Mouse (Mus musculus): ENCODE measurements at regions not wholly inside any gene's neighbourhood (a gene's known extent, or its start where the extent isn't known, plus 50 kb on each side); places are given as distances from the start of the nearest gene placed in this dataset.

DNA sequence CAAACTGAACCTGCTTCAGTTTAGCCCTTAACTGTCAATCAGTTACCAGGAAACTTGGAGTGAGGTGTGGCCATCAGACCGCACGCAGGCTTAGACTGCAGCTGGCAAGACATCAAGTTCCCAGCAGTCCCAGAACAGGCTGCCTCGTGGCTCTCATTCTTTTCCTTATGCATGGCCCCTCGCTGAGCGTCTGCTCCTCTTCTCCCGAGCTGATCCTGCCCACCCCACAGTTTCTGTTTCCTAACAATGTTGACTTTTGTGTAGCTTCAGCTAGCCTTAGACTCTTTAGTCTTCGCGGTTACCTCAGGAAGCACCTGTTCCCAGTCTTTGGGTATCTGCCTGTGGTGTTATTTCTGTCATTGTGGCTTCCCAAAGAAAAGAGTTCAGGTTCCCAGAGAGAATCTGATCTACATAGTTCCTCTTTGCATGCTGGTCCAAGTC is 66.1 kb upstream of the Atp1a1 start:
- H3K4me3 ChIP-seq (ENCODE audit: low read length), result no peak overlapping the region
- H3K4me1 ChIP-seq (replicated peaks; ENCODE audit: control insufficient read depth, insufficient read depth, low read length), result peaks cover 3% of the 10 kb centered on the region; the same call in 1 of the 2 replicates
- no peak overlapping the region for H3K9ac ChIP-seq (ENCODE audit: low read length)
- peak; percentile 68 for ATAC-seq (ENCODE audit: low read depth)
- no peaks in the 10 kb centered on the region for H3K9me3 ChIP-seq (ENCODE audit: control insufficient read depth, low read length)
- 36% methylated on average over 8 of the region's 8 CpGs for WGBS
- H3K4me2 ChIP-seq (ENCODE audit: low read depth, low read length), result no peak overlapping the region
- no peaks in the 10 kb centered on the region for H3K27me3 ChIP-seq (ENCODE audit: control insufficient read depth, insufficient read depth, low read depth, low read length)
- H3K36me3 ChIP-seq (ENCODE audit: control insufficient read depth, insufficient read depth, low read length), result no peaks in the 10 kb centered on the region
- peak overlapping the region; percentile 27; the same call in 1 of the 2 replicates for H3K27ac ChIP-seq (ENCODE audit: low read length)

DNA sequence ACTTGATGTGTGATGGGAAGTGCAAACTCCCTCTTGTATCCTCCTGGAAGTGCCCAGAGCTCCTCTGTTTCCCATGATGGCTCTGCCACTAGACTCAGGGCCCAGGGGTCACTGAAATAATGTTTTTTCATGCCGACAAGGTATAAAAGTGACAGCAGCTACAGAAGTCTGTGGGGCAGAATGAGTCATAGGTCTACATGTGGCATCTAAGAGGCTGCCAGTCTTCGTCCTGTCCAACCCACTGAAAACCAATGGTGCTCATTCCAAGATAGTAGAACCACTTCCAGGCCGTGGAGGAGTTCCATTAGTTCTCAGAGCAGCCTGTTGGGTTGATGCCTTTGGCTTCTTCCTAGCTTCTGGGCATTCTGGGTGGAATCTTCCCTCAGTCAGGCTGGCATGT is 65.3 kb upstream of the Atp1a1 start:
- no peak overlapping the region for H3K9ac ChIP-seq (ENCODE audit: low read length)
- no peak overlapping the region for H3K27ac ChIP-seq (ENCODE audit: low read length)

DNA sequence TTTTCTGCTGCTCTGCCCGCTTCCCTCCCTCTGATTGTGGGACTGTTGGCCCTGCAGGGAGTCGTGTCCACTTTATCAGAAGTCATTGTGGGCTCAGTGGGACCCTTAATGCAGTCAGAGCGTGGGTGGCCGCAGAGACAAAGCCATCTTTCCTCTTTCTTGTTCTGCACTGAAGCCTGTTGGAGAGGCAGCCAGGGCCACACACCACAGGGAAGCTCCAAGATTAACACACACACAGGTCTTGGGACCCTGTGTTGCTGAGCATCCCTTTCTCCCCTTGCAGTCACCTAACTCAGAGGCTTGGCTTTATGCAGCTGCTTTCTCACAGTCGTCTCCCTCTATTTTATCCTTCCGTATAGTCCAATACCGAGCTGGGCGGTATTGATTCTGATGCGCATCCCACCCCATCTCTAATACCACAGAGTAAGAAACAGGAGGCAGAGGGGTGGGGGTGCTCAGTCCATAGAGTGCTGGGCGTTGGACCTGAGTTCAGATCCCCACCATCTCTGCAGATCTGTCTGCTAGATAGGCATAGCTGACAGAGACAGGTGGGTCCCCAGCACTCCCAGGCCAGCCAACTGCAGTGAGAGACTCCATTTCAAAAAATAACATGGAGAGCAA is 63.4 kb upstream of the Atp1a1 start:
- H3K4me2 ChIP-seq (ENCODE audit: low read depth, low read length), result peak overlapping the region; percentile 44
- H3K4me3 ChIP-seq (ENCODE audit: low read length), result peak overlapping the region; percentile 11; the same call in 1 of the 2 replicates
- no peaks in the 10 kb centered on the region for H3K9me3 ChIP-seq (ENCODE audit: control insufficient read depth, low read length)
- ATAC-seq (ENCODE audit: low read depth), result peak; percentile 15; the same call in 1 of the 2 replicates
- WGBS, result 71% methylated on average over 10 of the region's 10 CpGs
- no peaks in the 10 kb centered on the region for H3K27me3 ChIP-seq (ENCODE audit: control insufficient read depth, insufficient read depth, low read depth, low read length)
- peaks cover 3% of the 10 kb centered on the region; the same call in 1 of the 2 replicates for H3K4me1 ChIP-seq (replicated peaks; ENCODE audit: control insufficient read depth, insufficient read depth, low read length)
- peak overlapping the region; percentile 57 for H3K9ac ChIP-seq (ENCODE audit: low read length)
- peak overlapping the region; percentile 96 for H3K27ac ChIP-seq (ENCODE audit: low read length)
- no peaks in the 10 kb centered on the region for H3K36me3 ChIP-seq (ENCODE audit: control insufficient read depth, insufficient read depth, low read length)

More for the DNA sequence above, 65.3 kb upstream of the Atp1a1 start:
- H3K4me2 ChIP-seq (ENCODE audit: low read depth, low read length), result no peak overlapping the region
- H3K9me3 ChIP-seq (ENCODE audit: control insufficient read depth, low read length), result no peaks in the 10 kb centered on the region
- peaks cover 3% of the 10 kb centered on the region; the same call in 1 of the 2 replicates for H3K4me1 ChIP-seq (replicated peaks; ENCODE audit: control insufficient read depth, insufficient read depth, low read length)
- no peak overlapping the region for H3K4me3 ChIP-seq (ENCODE audit: low read length)
- ATAC-seq (ENCODE audit: low read depth), result no peak
- no peaks in the 10 kb centered on the region for H3K36me3 ChIP-seq (ENCODE audit: control insufficient read depth, insufficient read depth, low read length)
- no peaks in the 10 kb centered on the region for H3K27me3 ChIP-seq (ENCODE audit: control insufficient read depth, insufficient read depth, low read depth, low read length)
- WGBS, result 84% methylated on average over 3 of the region's 3 CpGs

DNA sequence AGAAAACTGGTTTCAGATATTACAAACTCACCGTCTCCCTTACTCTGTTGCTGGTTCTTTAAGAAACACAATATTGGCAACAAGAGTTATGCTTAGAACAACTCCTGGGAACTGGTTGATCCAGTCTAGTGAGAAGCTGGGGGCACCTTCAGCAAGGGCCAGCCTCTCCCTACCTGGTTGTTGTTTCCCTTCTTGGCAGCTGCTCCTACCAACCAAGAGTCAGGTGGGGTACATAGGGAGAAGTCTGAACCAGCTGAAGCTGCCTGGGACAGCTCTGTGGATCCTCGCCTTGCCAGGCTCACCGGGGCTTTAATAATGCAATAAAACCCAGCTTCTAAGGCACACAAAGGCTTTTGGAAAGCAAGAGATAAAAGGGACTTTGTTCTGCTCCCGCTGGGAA is 62.7 kb upstream of the Atp1a1 start:
- Histone ChIP-seq H3K9ac (ENCODE audit: low read length) (peak overlapping the region; percentile 57), H3K27ac (ENCODE audit: low read length) (peak overlapping the region; percentile 96), H3K4me1 (replicated peaks; ENCODE audit: control insufficient read depth, insufficient read depth, low read length) (peaks cover 3% of the 10 kb centered on the region; the same call in 1 of the 2 replicates), H3K4me2 (ENCODE audit: low read depth, low read length) (peak overlapping the region; percentile 44), H3K27me3 (ENCODE audit: control insufficient read depth, insufficient read depth, low read depth, low read length) (no peaks in the 10 kb centered on the region), H3K36me3 (ENCODE audit: control insufficient read depth, insufficient read depth, low read length) (no peaks in the 10 kb centered on the region), H3K4me3 (ENCODE audit: low read length) (peak overlapping the region; percentile 11; the same call in 1 of the 2 replicates), H3K9me3 (ENCODE audit: control insufficient read depth, low read length) (no peaks in the 10 kb centered on the region)
- ATAC-seq (ENCODE audit: low read depth), result peak; percentile 92
- 41% methylated on average over 4 of the region's 4 CpGs for WGBS

DNA sequence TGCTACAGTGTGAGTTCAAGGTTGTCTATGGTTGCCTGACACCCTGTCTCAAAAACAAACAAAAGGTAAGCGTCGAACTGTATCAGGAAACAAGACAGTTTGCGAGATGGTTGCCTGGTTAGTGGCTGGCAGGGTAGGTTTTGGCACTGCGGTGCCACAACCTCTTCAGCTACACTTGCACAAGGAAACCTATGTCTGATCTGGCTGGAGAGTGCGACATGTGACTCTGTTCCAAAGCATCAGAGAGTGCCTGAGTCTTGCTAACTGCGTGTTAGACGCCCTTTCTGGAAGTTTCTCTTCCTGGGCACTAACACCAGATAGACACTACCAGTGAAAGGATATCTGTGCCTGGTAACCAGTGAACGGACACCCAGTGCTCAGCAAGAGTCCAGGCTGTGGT is 62.1 kb upstream of the Atp1a1 start:
- Histone ChIP-seq H3K4me2 (ENCODE audit: low read depth, low read length) (peak overlapping the region; percentile 44), H3K36me3 (ENCODE audit: control insufficient read depth, insufficient read depth, low read length) (no peaks in the 10 kb centered on the region), H3K9ac (ENCODE audit: low read length) (no peak overlapping the region), H3K27me3 (ENCODE audit: control insufficient read depth, insufficient read depth, low read depth, low read length) (no peaks in the 10 kb centered on the region), H3K4me1 (replicated peaks; ENCODE audit: control insufficient read depth, insufficient read depth, low read length) (peaks cover 3% of the 10 kb centered on the region; the same call in 1 of the 2 replicates), H3K9me3 (ENCODE audit: control insufficient read depth, low read length) (no peaks in the 10 kb centered on the region), H3K4me3 (ENCODE audit: low read length) (no peak overlapping the region), H3K27ac (ENCODE audit: low read length) (peak overlapping the region; percentile 96)
- ATAC-seq (ENCODE audit: low read depth), result peak; percentile 39; the same call in 1 of the 2 replicates
- WGBS, result 57% methylated on average over 8 of the region's 8 CpGs

DNA sequence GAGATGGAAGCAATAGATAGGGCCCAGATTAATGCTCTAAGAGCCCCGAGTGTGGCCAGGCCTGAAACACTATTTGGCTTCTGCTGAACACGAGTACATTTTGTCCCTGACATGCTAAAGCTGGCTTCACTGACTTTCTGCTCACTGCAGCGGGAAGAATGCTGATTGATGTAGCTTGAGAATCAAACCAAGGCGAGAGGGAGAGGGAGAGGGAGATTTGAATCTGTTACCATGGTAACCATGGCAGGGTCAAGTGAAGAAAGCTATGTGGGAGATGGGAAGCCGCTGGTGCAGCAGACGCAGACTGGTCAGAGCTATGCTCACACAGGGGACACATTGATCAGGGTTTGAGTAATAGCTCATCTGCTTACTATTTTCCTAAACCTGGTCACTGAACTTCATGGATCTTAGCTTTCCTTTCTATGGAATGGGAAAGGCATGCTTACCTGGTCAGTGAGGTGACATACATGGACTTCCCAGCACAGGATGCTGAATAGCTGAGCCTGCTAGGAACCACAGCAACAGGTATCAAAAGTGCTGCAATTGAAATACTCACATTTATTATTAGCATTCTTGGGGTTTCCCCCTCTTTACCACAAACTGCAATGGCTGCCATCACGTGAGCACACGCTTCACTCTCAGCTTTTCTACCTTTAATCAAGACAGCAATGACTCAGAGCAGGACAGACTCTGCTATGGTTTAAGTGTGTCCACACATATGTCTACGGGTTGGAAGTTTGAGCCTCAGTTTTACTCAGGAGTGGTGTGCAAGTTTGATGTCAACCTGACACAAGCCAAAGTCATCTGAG is 56.9 kb upstream of the Atp1a1 start:
- Histone ChIP-seq H3K27ac (ENCODE audit: low read length) (no peak overlapping the region), H3K27me3 (ENCODE audit: control insufficient read depth, insufficient read depth, low read depth, low read length) (no peaks in the 10 kb centered on the region), H3K4me1 (replicated peaks; ENCODE audit: control insufficient read depth, insufficient read depth, low read length) (0 out of 2 replicates have a peak, but pooled peaks cover 3% of the 10 kb centered on the region), H3K4me2 (ENCODE audit: low read depth, low read length) (no peak overlapping the region), H3K9ac (ENCODE audit: low read length) (no peak overlapping the region), H3K4me3 (ENCODE audit: low read length) (no peak overlapping the region), H3K9me3 (ENCODE audit: control insufficient read depth, low read length) (no peaks in the 10 kb centered on the region), H3K36me3 (ENCODE audit: control insufficient read depth, insufficient read depth, low read length) (no peaks in the 10 kb centered on the region)
- WGBS, result 33% methylated on average over 9 of the region's 9 CpGs
- peak; percentile 78; the same call in 1 of the 2 replicates for ATAC-seq (ENCODE audit: low read depth)

DNA sequence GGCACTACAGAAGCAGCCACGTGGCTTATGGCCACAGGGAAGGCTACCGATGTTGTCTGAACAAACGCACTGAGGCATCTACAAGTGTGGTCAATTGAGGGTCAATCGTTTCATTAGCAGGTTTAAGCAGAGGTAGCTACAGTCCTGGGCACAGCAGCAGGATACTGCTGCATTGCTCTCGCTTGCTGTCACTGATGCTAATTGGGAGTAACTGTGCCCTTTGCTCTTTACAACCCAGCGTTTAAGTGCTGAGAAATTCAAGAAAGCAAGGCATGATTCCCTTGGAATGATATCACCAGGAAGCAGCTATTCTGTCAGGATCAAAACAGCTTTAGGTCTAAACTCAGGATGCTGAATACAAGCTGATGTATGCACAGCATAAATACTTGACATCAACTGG is 56.2 kb upstream of the Atp1a1 start:
- H3K4me3 ChIP-seq (ENCODE audit: low read length), result no peak overlapping the region
- ATAC-seq (ENCODE audit: low read depth), result no peak
- H3K9ac ChIP-seq (ENCODE audit: low read length), result no peak overlapping the region
- H3K27ac ChIP-seq (ENCODE audit: low read length), result no peak overlapping the region
- no peaks in the 10 kb centered on the region for H3K27me3 ChIP-seq (ENCODE audit: control insufficient read depth, insufficient read depth, low read depth, low read length)
- 51% methylated on average over 6 of the region's 6 CpGs for WGBS
- no peak overlapping the region for H3K4me2 ChIP-seq (ENCODE audit: low read depth, low read length)
- no peaks in the 10 kb centered on the region for H3K9me3 ChIP-seq (ENCODE audit: control insufficient read depth, low read length)
- no peaks in the 10 kb centered on the region for H3K36me3 ChIP-seq (ENCODE audit: control insufficient read depth, insufficient read depth, low read length)
- 0 out of 2 replicates have a peak, but pooled peaks cover 3% of the 10 kb centered on the region for H3K4me1 ChIP-seq (replicated peaks; ENCODE audit: control insufficient read depth, insufficient read depth, low read length)

DNA sequence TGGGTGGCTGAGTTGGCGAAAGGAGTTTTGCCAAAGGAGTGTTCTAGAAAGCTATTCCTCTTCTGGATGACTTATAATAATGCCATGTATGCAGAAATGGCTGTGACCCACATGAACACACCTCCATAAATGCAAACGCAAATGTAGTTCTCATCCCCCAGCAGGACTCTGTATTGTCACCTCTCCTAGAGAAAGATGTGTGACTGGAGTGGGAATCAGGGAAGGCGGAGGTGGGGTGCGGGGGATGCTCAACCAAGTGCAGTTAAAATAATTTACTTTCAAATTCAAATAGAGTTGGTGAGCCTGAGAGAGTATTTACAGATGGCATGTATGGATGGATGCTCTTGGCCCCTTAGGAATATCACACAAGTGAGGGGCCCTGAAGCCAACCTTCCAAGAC is 55.7 kb upstream of the Atp1a1 start:
- Histone ChIP-seq H3K36me3 (ENCODE audit: control insufficient read depth, insufficient read depth, low read length) (no peaks in the 10 kb centered on the region), H3K27ac (ENCODE audit: low read length) (no peak overlapping the region), H3K4me3 (ENCODE audit: low read length) (no peak overlapping the region), H3K9me3 (ENCODE audit: control insufficient read depth, low read length) (no peaks in the 10 kb centered on the region), H3K27me3 (ENCODE audit: control insufficient read depth, insufficient read depth, low read depth, low read length) (no peaks in the 10 kb centered on the region), H3K9ac (ENCODE audit: low read length) (no peak overlapping the region), H3K4me2 (ENCODE audit: low read depth, low read length) (no peak overlapping the region), H3K4me1 (replicated peaks; ENCODE audit: control insufficient read depth, insufficient read depth, low read length) (0 out of 2 replicates have a peak, but pooled peaks cover 3% of the 10 kb centered on the region)
- WGBS, result 90% methylated on average over 4 of the region's 4 CpGs
- no peak for ATAC-seq (ENCODE audit: low read depth)

DNA sequence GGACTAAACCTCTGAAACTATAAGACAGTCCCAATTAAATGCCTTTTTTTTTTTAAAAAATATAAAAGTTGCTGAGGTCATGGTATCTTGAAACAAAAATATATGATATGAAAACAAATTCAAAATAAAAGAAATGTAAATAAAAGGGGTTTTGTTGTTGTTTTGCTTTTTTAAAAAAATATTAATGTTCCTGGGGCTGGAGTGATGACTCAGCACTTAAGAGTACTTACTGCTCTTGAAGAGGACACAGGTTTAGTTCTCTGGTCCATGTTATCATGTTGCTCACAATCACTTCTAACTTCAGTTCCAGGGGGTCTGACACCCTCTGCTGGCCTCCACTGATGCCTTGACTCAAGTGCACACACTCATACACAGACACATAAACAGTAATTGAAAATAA is 53.5 kb upstream of the Atp1a1 start:
- no peak overlapping the region for H3K27ac ChIP-seq (ENCODE audit: low read length)
- H3K9me3 ChIP-seq (ENCODE audit: control insufficient read depth, low read length), result no peaks in the 10 kb centered on the region
- no peak overlapping the region for H3K4me3 ChIP-seq (ENCODE audit: low read length)
- ATAC-seq (ENCODE audit: low read depth), result no peak
- H3K4me1 ChIP-seq (replicated peaks; ENCODE audit: control insufficient read depth, insufficient read depth, low read length), result 0 out of 2 replicates have a peak, but pooled peaks cover 3% of the 10 kb centered on the region
- H3K4me2 ChIP-seq (ENCODE audit: low read depth, low read length), result no peak overlapping the region
- no peaks in the 10 kb centered on the region for H3K27me3 ChIP-seq (ENCODE audit: control insufficient read depth, insufficient read depth, low read depth, low read length)
- H3K36me3 ChIP-seq (ENCODE audit: control insufficient read depth, insufficient read depth, low read length), result no peaks in the 10 kb centered on the region
- no peak overlapping the region for H3K9ac ChIP-seq (ENCODE audit: low read length)
